Mouse (Mus musculus): ENCODE results near the gene Hist1h1d.

DNA sequence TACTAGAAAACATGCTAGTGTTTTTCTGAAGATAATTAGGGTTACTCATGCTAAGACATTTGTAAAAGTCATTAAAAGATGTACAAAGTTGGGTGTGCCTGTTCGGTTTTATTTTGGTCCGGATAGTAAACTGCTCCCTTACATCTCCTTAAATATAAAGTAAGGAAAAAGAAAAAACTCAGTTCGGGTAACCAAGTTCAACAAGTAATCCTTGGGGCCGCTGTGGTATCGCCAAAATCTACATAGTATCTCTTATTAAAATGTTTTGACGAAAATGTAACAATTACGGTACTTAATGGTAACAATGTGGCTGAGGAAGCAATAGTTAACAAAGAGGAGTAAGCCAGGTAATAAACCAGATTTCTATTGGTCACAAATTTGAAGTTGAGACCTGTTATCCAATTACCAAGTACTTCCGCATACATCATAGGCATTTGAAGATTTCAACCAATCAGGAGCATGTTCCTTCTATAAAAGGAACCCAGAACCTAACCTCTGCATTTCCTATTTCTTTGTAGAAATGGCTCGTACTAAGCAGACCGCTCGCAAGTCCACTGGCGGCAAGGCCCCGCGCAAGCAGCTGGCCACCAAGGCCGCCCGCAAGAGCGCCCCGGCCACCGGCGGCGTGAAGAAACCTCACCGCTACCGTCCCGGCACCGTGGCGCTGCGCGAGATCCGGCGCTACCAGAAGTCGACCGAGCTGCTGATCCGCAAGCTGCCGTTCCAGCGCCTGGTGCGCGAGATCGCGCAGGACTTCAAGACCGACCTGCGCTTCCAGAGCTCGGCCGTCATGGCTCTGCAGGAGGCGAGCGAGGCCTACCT is 8.9 kb upstream of the Hist1h1d start, which contains the start of gene Hist1h3f:
- TF ChIP-seq CTCF (conservative IDR thresholded peaks at IDR 0.05; ENCODE audit: low read length): no peak
- no peak for TF ChIP-seq NANOG (IDR thresholded peaks at IDR 0.05; ENCODE audit: borderline replicate concordance, low read length)
- no peak for TF ChIP-seq POU5F1 (IDR thresholded peaks at IDR 0.05; ENCODE audit: borderline replicate concordance, low read length)

Data from E14TG2a.4 (cell line).